Mouse (Mus musculus) midbrain, embryonic 16.5 days (tissue): ENCODE results near the gene Irf5. TPM values are rescaled to one million over a fixed set of nuclear protein-coding genes. Genes with fewer than 3 reads are reported as not detected.
A peak's percentile ranks its signal among the peaks of the same experiment; 100 is the strongest.

Experiments used
- ATAC-seq: fragments of 200-750 bp; cut with Nextera tagmentation; 2 replicates; pipeline ENCODE4 v1.8.0; 2017; ENCODE audit warnings: moderate TSS enrichment
- H3K27ac ChIP-seq: fragments of 300-500 bp; sonication (generic); 2 replicates; pipeline ENCODE4 v1.5.1; 2014; ENCODE audit warnings: mild to moderate bottlenecking, low read length, mixed read lengths
- H3K27me3 ChIP-seq: fragments of 300-500 bp; sonication (generic); 2 replicates; pipeline ENCODE4 v1.6.1; 2014; ENCODE audit warnings: low read depth, low read length, mixed read lengths; ENCODE audit not compliant: control insufficient read depth, insufficient read depth
- H3K36me3 ChIP-seq: fragments of 300-500 bp; sonication (generic); 2 replicates; pipeline ENCODE4 v1.6.1; 2014; ENCODE audit warnings: mild to moderate bottlenecking, low read length, moderate library complexity, mixed read lengths; ENCODE audit not compliant: control insufficient read depth, insufficient read depth
- H3K4me1 ChIP-seq: fragments of 300-500 bp; sonication (generic); 2 replicates; pipeline ENCODE4 v1.6.1; 2014; ENCODE audit warnings: mild to moderate bottlenecking, low read length, mixed read lengths; ENCODE audit not compliant: control insufficient read depth, insufficient read depth
- H3K4me2 ChIP-seq: fragments of 300-500 bp; sonication (generic); 2 replicates; pipeline ENCODE4 v1.6.1; 2014; ENCODE audit warnings: mild to moderate bottlenecking, low read length, mixed read lengths
- H3K4me3 ChIP-seq: fragments of 300-500 bp; sonication (generic); 2 replicates; pipeline ENCODE4 v1.5.1; 2014; ENCODE audit warnings: low read depth, mild to moderate bottlenecking, low read length, moderate library complexity, mixed read lengths
- H3K9ac ChIP-seq: fragments of 300-500 bp; sonication (generic); 2 replicates; pipeline ENCODE4 v1.6.1; 2014; ENCODE audit warnings: low read depth, low read length, mixed read lengths
- H3K9me3 ChIP-seq: fragments of 300-500 bp; sonication (generic); replicated peaks from 2 replicates; pipeline ENCODE4 v1.6.1; 2014; ENCODE audit warnings: mild to moderate bottlenecking, low read length, mixed read lengths; ENCODE audit not compliant: control insufficient read depth, poor library complexity, severe bottlenecking
- WGBS: fragments of 180-500 bp; shearing (Covaris S2); extraction: QIAGEN DNeasy Blood & Tissue Kit; methylation state at CpG from one replicate; pipeline ENCODE4 v1.1.7; 2014; 5-methylcytosine and 5-hydroxymethylcytosine counted together
- polyA plus RNA-seq: library from polyadenylated mRNA; unstranded; fragments of >200 nt; fragmentation: Nextera tagmentation; extraction: Ambion mirVana; gene quantifications from 2 replicates; pipeline ENCODE4 v1.2.1, GENCODE M21; 2015

The Irf5 gene
- 1.5 and 1.7 TPM in 2 replicates for polyA plus RNA-seq

GRCm38 (mm10) chr6:29526281-29527251 is at the start of gene Irf5:
Gene Irf5, plus strand, starts transcription at chr6:29526625.
- Histone ChIP-seq H3K27ac (no peak within 1 kb of the TSS), H3K4me2 (peak within 1 kb of the TSS; percentile 97), H3K27me3 (peaks cover 31% of the 10 kb centered on the region), H3K4me3 (peak within 1 kb of the TSS; percentile 50), H3K4me1 (peaks cover 10% of the 10 kb centered on the region), H3K9me3 (no peaks in the 10 kb centered on the region), H3K9ac (peak within 1 kb of the TSS; percentile 57; the same call in 1 of the 2 replicates), H3K36me3 (no peaks in the 10 kb centered on the region)
- WGBS, result under 1% methylated on average over 70 of the region's 96 CpGs
- peak; percentile 58 for ATAC-seq

- no peak overlapping the region for H3K4me3 ChIP-seq
- H3K4me2 ChIP-seq, result no peak overlapping the region
- ATAC-seq, result no peak
- WGBS, result 95% methylated on average over 13 of the region's 13 CpGs
- no peaks in the 10 kb centered on the region for H3K9me3 ChIP-seq
- H3K27me3 ChIP-seq, result peaks cover 19% of the 10 kb centered on the region
- H3K9ac ChIP-seq, result no peak overlapping the region
- H3K4me1 ChIP-seq, result peaks cover 4% of the 10 kb centered on the region; the same call in 1 of the 2 replicates
- no peaks in the 10 kb centered on the region for H3K36me3 ChIP-seq
- no peak overlapping the region for H3K27ac ChIP-seq
Measured at GRCm38 (mm10) chr6:29482691-29483090, 43.7 kb upstream of the Irf5 start.

DNA sequence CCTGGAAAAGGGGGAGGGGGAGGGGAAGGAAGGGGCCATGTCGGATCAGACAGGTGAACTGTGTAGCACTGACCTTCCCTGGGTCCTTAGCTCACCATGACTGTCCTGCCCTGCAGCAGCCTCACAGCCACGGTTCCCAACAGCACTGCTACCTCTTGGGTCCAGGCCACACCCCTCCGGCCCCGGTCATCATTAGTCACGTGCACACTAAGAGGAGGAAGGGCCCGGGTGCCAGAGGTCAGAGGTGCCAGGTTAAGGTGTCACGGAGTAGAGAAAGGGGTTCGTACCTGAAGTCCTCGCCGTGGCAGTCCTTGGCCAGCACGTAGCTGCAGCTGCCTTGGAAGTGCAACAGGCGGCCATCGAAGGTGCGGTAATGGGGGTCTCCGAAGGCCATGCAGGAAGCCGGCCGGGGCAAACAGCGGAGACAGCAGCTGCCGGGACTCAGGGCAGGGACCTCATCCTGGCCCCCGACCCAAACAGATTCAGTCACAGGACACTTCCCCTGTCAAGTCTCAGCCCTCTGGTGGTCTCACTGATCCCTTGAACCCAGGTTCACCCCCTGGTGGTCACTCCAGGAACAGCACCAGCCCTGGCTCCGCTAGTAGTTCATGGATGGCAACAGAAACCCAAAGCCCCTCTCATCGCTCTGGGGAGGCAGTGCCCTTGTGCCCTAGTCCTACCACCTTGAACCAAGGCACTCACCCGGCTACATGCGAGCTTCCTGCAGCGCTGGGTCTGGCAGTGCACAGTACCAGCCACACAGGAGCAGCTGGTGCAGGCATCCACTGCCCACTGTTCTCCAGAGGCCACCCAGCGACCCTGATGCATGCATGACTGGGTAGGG is 41.5 kb upstream of the Irf5 start:
- peak overlapping the region; percentile 55 for H3K4me2 ChIP-seq
- WGBS, result 7% methylated on average over 26 of the region's 26 CpGs
- H3K4me1 ChIP-seq, result peaks cover 4% of the 10 kb centered on the region; the same call in 1 of the 2 replicates
- peak overlapping the region; percentile 20; the same call in 1 of the 2 replicates for H3K4me3 ChIP-seq
- H3K36me3 ChIP-seq, result no peaks in the 10 kb centered on the region
- H3K9me3 ChIP-seq, result no peaks in the 10 kb centered on the region
- peak overlapping the region; percentile 41; the same call in 1 of the 2 replicates for H3K9ac ChIP-seq
- peaks cover 19% of the 10 kb centered on the region for H3K27me3 ChIP-seq
- peak; percentile 50; the same call in 1 of the 2 replicates for ATAC-seq
- no peak overlapping the region for H3K27ac ChIP-seq

DNA sequence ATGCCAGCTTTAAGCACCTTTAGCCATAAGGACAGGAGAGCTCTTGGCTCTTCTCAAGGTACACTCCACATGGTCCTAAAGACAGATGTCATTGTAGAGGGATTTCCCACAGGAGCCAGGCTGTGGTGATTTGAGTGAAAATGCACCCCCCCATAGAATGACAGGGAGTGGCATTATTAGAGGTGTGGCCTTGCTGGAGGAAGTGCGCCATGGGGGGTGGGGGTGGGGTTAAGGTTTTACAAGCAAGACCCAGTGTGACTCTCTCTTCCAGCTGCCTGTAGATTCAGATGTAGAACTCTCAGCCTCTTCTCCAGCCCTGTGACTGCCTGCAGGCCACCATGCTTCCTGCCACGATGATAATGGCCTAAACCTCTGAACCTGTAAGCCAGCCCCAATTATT is 40.5 kb upstream of the Irf5 start:
- Histone ChIP-seq H3K4me1 (peaks cover 4% of the 10 kb centered on the region; the same call in 1 of the 2 replicates), H3K9ac (no peak overlapping the region), H3K36me3 (no peaks in the 10 kb centered on the region), H3K4me2 (no peak overlapping the region), H3K27ac (no peak overlapping the region), H3K27me3 (peaks cover 19% of the 10 kb centered on the region), H3K9me3 (no peaks in the 10 kb centered on the region), H3K4me3 (no peak overlapping the region)
- ATAC-seq, result no peak
- WGBS, result 38% methylated on average over 2 of the region's 2 CpGs

GRCm38 (mm10) chr6:29494101-29494500 is 32.3 kb upstream of the Irf5 start:
- no peak overlapping the region for H3K9ac ChIP-seq
- H3K36me3 ChIP-seq, result no peaks in the 10 kb centered on the region
- H3K27ac ChIP-seq, result no peak overlapping the region
- no peak overlapping the region for H3K4me2 ChIP-seq
- H3K4me3 ChIP-seq, result no peak overlapping the region
- no peak for ATAC-seq
- no peaks in the 10 kb centered on the region for H3K4me1 ChIP-seq
- H3K27me3 ChIP-seq, result peaks cover 21% of the 10 kb centered on the region
- no peaks in the 10 kb centered on the region for H3K9me3 ChIP-seq
- WGBS, result 91% methylated on average over 4 of the region's 4 CpGs

DNA sequence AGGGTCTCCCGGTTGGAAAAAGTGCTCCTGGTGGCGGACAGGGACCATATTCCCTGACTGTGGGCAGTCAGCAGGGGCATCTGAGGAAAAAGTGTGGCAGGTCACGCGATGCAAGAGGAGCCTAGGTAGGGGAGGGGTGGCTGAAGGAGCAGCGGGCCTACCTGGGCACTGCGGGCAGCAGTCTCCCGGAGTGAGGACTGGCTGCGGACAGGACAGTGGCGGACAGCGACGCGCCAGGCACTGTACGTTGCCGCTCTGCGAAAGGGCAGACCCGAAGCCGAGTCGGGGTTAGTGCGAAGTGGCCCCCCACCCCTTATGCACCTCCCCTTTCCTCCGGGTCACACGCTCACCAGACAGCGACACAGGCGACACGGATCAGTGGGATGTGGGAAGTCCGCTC is 30.2 kb upstream of the Irf5 start:
- H3K9me3 ChIP-seq, result no peaks in the 10 kb centered on the region
- no peaks in the 10 kb centered on the region for H3K4me1 ChIP-seq
- H3K4me2 ChIP-seq, result 0 out of 2 replicates have a peak overlapping the region, but pooled peaks have one; percentile 16
- H3K9ac ChIP-seq, result no peak overlapping the region
- peaks cover 21% of the 10 kb centered on the region for H3K27me3 ChIP-seq
- no peaks in the 10 kb centered on the region for H3K36me3 ChIP-seq
- H3K27ac ChIP-seq, result no peak overlapping the region
- 13% methylated on average over 25 of the region's 25 CpGs for whole genome bisulfite sequencing
- no peak for ATAC-seq
- no peak overlapping the region for H3K4me3 ChIP-seq

DNA sequence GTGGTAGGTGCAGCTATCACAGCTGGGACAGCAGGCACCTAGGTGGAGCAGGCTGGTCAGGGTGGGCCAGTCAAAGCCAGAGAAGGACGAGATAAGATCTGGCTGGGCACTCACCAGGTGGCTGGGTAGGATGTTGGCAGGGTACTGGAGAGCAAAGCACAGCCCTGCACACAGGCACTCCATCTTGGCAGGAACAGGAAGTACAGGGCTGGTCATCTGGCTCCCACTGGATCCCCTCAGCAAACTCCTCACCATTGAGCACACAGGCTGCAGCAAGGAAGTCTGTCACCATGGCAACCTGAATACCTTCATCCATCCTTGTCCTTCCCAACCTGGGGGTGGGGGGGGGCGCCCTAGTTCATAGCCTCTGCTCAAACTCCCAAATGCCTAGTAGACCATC is 28.6 kb upstream of the Irf5 start:
- ATAC-seq, result peak; percentile 57
- Histone ChIP-seq H3K27me3 (peaks cover 21% of the 10 kb centered on the region), H3K9ac (no peak overlapping the region), H3K4me1 (no peaks in the 10 kb centered on the region), H3K27ac (no peak overlapping the region), H3K36me3 (no peaks in the 10 kb centered on the region), H3K4me2 (no peak overlapping the region), H3K4me3 (no peak overlapping the region), H3K9me3 (no peaks in the 10 kb centered on the region)
- 37% methylated on average over 2 of the region's 2 CpGs for WGBS

GRCm38 (mm10) chr6:29500177-29500576 is 26.2 kb upstream of the Irf5 start:
- WGBS, result 94% methylated on average over 7 of the region's 7 CpGs
- Histone ChIP-seq H3K4me3 (no peak overlapping the region), H3K27ac (no peak overlapping the region), H3K9me3 (no peaks in the 10 kb centered on the region), H3K36me3 (no peaks in the 10 kb centered on the region), H3K4me1 (no peaks in the 10 kb centered on the region), H3K27me3 (peaks cover 21% of the 10 kb centered on the region), H3K9ac (no peak overlapping the region), H3K4me2 (no peak overlapping the region)
- no peak for ATAC-seq
